Mouse (Mus musculus) bone marrow macrophage, adult 2 months (primary cell): Measurements from ENCODE around the gene Dram2.

Experiments used
- CTCF ChIP-seq: IDR thresholded peaks from 2 replicates; pipeline ENCODE4 v1.5.1; 2012; ENCODE audit warnings: low read depth, mild to moderate bottlenecking, low read length, moderate library complexity
- POLR2A ChIP-seq: IDR thresholded peaks from 2 replicates; pipeline ENCODE4 v1.6.1; 2012; ENCODE audit warnings: mild to moderate bottlenecking, low read depth, low read length, borderline replicate concordance

- TF ChIP-seq CTCF: no peak
- TF ChIP-seq POLR2A: no peak
These were observed 10.7 kb downstream of the Dram2 start for GRCm38 (mm10) chr3:106558271-106558670.
